Mouse (Mus musculus) layer of hippocampus, adult 11-12 months (tissue): Measurements from ENCODE around the gene Wdfy3.
A peak's percentile ranks its signal among the peaks of the same experiment; 100 is the strongest.

Experiments used
- DNase-seq: peaks from one replicate; pipeline ENCODE4 v3.0.0; 2022; ENCODE audit warnings: low spot score

Wdfy3 gene

GRCm38 (mm10) chr5:101832991-101833390, 236.7 kb downstream of the Wdfy3 start:
- no peak for DNase-seq

GRCm38 (mm10) chr5:101832042-101832441, 237.7 kb downstream of the Wdfy3 start:
- no peak for DNase-seq

- DNase-seq, result no peak
These were observed 239.5 kb downstream of the Wdfy3 start for GRCm38 (mm10) chr5:101830180-101830579.

- DNase-seq, result no peak
These were observed 240.8 kb downstream of the Wdfy3 start for GRCm38 (mm10) chr5:101828932-101829331.

DNA sequence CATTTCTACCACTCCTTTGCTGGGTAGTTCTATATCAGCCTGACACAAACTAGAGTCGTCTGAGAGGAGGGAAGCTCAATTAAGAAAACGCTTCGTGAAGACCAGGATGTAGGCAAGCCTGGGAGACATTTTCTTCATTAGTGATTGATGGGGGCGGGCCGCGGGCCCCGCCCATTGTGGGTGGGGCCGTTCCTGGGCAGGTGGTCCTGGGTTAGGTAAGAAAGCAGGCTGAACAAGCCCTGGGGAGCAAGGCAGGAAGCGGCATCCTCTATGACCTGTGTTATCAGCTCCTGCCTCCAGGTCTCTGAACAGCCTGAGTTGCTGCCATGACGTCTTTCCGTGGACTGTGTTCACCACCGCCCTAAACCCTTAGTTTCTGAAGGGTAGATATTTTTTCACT, 242.2 kb downstream of the Wdfy3 start:
- no peak for DNase-seq

- DNase-seq, result peak; percentile 30
These were observed 243.2 kb downstream of the Wdfy3 start for GRCm38 (mm10) chr5:101826531-101826970.

- DNase-seq, result peak; percentile 30
These were observed 244.4 kb downstream of the Wdfy3 start for GRCm38 (mm10) chr5:101825111-101825911.

DNA sequence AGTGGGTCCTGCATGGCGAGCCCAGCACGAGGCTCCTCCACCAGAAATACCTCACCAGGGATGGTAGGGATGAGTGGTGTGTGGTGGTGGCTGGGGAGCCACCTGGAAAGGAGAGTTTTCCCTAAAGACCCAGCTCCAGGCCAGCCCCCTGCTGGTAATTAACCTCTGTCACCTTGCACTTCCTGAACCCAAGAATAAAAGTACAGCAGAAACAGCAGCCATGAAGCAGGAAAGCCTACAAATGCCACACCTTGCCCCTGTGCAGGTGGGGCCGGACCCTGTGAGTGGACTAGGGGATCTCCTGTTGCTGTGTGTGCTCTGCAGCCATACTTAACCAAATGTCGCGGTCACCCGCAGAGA, 247.4 kb downstream of the Wdfy3 start:
- no peak for DNase-seq

- DNase-seq, result no peak
These were observed 248.0 kb downstream of the Wdfy3 start for GRCm38 (mm10) chr5:101821491-101822310.

DNA sequence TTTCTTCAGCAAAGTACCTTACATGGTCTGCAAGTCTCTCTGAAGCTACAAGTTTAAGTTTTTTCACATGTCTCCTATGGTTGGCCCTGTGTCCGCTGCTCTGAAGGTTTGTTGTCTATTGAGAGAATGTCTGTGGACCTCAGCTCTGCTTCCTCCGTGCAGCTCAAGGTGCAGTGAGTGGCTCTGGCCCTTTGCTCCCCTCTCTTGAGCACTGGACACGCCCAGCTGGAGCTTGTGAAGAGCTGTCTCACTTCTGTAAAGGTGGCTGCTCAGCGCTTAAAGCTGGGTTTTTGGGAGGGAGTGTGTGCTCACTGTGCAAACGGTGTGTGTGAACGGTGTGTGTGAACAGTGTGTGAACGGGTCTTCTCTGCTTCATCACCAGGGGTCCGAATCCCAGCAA, 248.7 kb downstream of the Wdfy3 start:
- DNase-seq, result no peak

DNA sequence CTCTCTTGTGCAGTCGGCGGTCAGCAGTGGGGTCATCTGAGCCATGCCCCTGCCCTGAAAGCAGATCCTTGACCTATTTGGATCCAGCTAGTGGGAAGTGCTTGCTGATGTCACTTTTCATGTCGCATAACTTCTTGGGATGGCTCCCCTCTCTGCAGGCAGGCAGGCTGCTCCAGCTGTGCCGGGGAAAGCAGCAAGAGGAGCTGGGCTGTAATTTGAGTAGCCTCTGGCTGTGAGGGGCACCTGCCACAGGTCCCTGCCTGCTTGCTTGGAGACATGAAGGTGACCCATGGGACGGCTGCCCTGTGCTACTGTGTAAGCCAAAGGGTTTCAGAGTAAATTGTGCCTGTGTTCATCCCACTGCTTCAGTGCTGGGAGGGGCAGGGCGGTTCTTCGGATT, 249.9 kb downstream of the Wdfy3 start:
- no peak for DNase-seq

DNA sequence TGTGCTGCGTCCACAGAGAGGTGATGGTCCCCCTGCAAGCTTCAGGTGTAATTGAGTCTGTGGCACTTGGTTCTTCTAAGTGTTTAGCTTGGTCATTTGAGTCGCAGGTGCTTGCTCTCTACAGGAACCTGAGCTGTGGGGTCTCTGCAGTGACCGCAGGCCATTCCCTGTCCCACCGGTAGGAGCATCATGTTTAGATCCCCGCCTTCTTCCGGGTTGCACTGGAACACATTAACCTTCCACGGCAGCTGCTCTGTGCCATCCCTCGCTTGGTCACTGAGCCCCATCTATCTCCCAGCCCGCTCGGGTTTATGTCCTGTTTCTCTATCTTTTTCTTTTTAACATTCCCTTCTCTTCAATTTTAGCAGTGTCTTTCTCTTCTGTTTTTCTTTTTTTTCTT, 250.5 kb downstream of the Wdfy3 start:
- DNase-seq, result no peak

GRCm38 (mm10) chr5:101816822-101817221, 252.9 kb downstream of the Wdfy3 start:
- no peak for DNase-seq

DNA sequence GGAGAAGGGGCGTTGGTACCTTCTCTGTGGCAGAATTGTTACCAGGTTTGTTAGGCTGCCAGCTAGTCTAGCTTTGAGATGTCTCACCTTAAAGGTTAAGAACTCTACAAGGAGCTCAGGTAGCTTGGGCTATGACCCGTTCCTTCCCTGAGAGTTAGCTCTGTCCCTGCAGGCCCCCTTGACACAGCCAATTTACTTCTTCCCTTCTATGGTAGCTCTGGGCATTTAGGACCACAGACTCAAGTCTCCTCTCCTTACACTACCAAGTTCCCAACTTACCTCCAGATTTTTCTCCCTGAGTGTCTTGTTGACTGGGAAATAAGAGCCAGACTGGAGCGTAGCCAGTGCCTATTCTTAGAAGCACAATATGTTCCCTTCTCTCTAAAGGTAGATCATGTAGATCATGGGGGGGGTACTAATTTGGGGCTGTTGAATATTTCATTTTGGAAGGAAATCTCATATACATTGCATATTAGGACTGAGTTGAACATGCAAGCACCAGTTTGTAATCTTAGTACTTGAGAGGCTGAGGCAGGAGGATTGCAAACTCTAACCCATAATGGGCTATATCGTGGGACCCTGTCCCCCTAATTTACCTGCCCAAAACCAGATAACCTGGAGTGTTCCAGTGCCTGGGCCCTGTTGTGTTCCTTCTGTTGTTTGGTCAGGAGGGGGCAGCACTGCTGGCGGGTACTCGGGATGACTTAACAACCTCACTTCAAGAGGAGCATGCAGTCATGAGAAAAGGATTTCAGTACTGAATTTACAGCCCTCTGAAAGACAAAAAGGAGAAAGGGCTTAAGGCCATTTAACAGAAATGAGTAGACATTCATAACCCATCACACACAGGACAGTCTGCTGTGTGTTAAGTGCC, 258.2 kb downstream of the Wdfy3 start:
- peak; percentile 44 for DNase-seq

- no peak for DNase-seq
These were observed 267.2 kb downstream of the Wdfy3 start for GRCm38 (mm10) chr5:101802358-101803022.

- DNase-seq, result no peak
These were observed 267.8 kb downstream of the Wdfy3 start for GRCm38 (mm10) chr5:101801891-101802290.

GRCm38 (mm10) chr5:101792665-101793064, 277.1 kb downstream of the Wdfy3 start:
- no peak for DNase-seq

GRCm38 (mm10) chr5:101790560-101790959, 279.2 kb downstream of the Wdfy3 start:
- no peak for DNase-seq

GRCm38 (mm10) chr5:101789770-101790169, 280.0 kb downstream of the Wdfy3 start:
- DNase-seq, result no peak

DNA sequence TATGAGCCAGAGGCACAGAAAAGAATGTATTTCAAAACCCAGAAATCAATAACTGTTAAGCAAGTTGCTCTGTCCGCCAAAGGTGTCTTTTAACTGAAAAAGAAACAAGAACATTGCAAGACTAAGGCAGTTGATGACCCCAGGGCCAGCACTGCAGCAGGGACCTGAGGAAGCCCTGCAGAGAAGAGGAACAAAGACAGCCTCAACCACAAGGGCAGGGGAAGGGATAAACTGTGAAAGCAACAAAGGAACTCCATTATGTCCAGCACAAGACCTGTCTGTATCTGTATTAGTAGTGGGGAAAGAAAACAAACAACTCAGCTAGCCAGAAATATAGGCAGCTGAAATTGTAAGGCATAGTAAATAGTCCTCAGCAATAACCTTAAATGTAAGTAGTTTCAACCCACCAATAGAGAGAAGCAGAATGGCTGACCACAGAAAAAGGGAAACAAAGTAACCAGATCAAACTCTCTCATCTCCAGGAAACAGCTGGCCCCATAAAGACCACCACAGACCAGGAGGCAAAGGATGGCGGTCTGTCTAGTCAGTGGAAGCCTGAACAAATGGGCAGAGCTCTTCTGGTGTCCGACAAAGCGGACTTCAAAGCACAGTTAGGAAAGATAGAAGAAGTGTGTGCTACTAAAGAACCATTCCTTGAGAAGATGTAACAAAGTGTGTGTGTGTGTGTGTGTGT, 283.7 kb downstream of the Wdfy3 start:
- no peak for DNase-seq

DNA sequence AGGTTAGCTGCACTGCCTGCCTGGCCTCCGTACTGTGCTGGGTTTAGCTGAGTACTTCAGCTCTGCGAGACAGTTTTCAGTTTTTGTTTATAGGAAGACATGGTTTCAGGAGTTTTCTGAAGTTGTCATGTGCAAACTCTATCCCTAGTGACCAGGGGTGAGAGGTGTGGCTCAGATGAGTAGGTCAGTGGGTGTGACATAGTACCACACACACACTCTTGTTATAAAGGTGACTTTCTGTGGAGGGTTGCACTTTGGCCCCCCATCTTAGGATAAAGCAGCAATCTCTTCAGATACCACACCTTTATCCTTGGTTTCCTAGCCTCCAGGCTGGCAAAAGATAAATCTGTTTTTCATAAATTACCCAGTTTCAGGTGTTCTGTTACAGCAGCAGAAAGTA, 284.9 kb downstream of the Wdfy3 start:
- DNase-seq, result no peak
